Mouse (Mus musculus) MEL (cell line): ENCODE results near the gene Hsd17b12.

Experiments
- BHLHE40 ChIP-seq: IDR thresholded peaks from 2 replicates; pipeline ENCODE4 v1.6.1; 2012; ENCODE audit warnings: low read depth, mild to moderate bottlenecking, inconsistent platforms, low read length, improper control_type of control experiment, borderline replicate concordance
- CHD1 ChIP-seq: IDR thresholded peaks from 2 replicates; pipeline ENCODE4 v1.6.1; 2012; ENCODE audit warnings: low read depth, mild to moderate bottlenecking, inconsistent platforms, low read length, improper control_type of control experiment
- CTCF ChIP-seq, 3 experiments: IDR thresholded peaks in 2 of 3; conservative IDR thresholded peaks in 1 of 3; 2 replicates each; pipeline ENCODE4 v1.5.1; 2011 to 2012; ENCODE audit warnings: low read length in 3 of 3, low read depth in 2 of 3, mild to moderate bottlenecking in 2 of 3, improper control_type of control experiment in 1 of 3, inconsistent platforms in 1 of 3, mixed read lengths in 1 of 3, moderate library complexity in 1 of 3; ENCODE audit not compliant: control insufficient read depth in 1 of 3, insufficient read depth in 1 of 3, poor library complexity in 1 of 3, severe bottlenecking in 1 of 3
- EP300 ChIP-seq, 2 experiments: IDR thresholded peaks; 2 replicates each; pipeline ENCODE4 v1.6.1; 2011; ENCODE audit warnings: improper control_type of control experiment in 2 of 2, low read length in 2 of 2, low read depth in 1 of 2, mild to moderate bottlenecking in 1 of 2
- ETS1 ChIP-seq: IDR thresholded peaks from 2 replicates; pipeline ENCODE4 v1.6.1; 2012; ENCODE audit warnings: low read depth, mild to moderate bottlenecking, inconsistent platforms, low read length, improper control_type of control experiment, moderate library complexity
- GATA1 ChIP-seq: IDR thresholded peaks from 2 replicates; pipeline ENCODE4 v1.6.1; 2011; ENCODE audit warnings: low read depth, low read length, improper control_type of control experiment
- MAZ ChIP-seq: IDR thresholded peaks from 2 replicates; pipeline ENCODE4 v1.6.1; 2012; ENCODE audit warnings: low read depth, mild to moderate bottlenecking, inconsistent platforms, low read length, improper control_type of control experiment
- POLR2A ChIP-seq, 2 experiments: IDR thresholded peaks; 2 replicates each; pipeline ENCODE4 v1.6.1; 2011 to 2012; ENCODE audit warnings: low read length in 2 of 2, mild to moderate bottlenecking in 2 of 2, control low read depth in 1 of 2, improper control_type of control experiment in 1 of 2, low read depth in 1 of 2, moderate library complexity in 1 of 2; ENCODE audit not compliant: control insufficient read depth in 1 of 2, insufficient read depth in 1 of 2, poor library complexity in 1 of 2
- RAD21 ChIP-seq: IDR thresholded peaks from 2 replicates; pipeline ENCODE4 v1.6.1; 2011; ENCODE audit warnings: mild to moderate bottlenecking, low read depth, low read length, improper control_type of control experiment
- USF1 ChIP-seq: IDR thresholded peaks from 2 replicates; pipeline ENCODE4 v1.6.1; 2014; ENCODE audit warnings: low read depth, mild to moderate bottlenecking, inconsistent platforms, low read length, improper control_type of control experiment, moderate library complexity
- ZC3H11A ChIP-seq: IDR thresholded peaks from 2 replicates; pipeline ENCODE4 v1.6.1; 2012; ENCODE audit warnings: low read depth, mild to moderate bottlenecking, inconsistent platforms, low read length, improper control_type of control experiment
- ZKSCAN1 ChIP-seq: IDR thresholded peaks from 2 replicates; pipeline ENCODE4 v1.6.1; 2012; ENCODE audit warnings: low read depth, mild to moderate bottlenecking, inconsistent platforms, low read length, improper control_type of control experiment, moderate library complexity
- ZNF384 ChIP-seq: IDR thresholded peaks from 2 replicates; pipeline ENCODE4 v1.6.1; 2012; ENCODE audit warnings: low read depth, mild to moderate bottlenecking, inconsistent platforms, low read length, improper control_type of control experiment

- no peak for TF ChIP-seq USF1
- TF ChIP-seq GATA1 = no peak
- TF ChIP-seq MAZ = no peak
- TF ChIP-seq POLR2A (IDR thresholded peaks at IDR 0.05; ENCODE audit: control insufficient read depth in 1 of 2, insufficient read depth in 1 of 2, low read depth in 1 of 2, low read length in 2 of 2, poor library complexity in 1 of 2) = no peak
- TF ChIP-seq RAD21 = no peak
- no peak for TF ChIP-seq CTCF (IDR thresholded peaks at IDR 0.05 in 2 of 3, conservative IDR thresholded peaks at IDR 0.05 in 1 of 3; ENCODE audit: control insufficient read depth in 1 of 3, insufficient read depth in 1 of 3, low read depth in 2 of 3, low read length in 3 of 3, poor library complexity in 1 of 3, severe bottlenecking in 1 of 3)
- no peak for TF ChIP-seq ZNF384
- no peak for TF ChIP-seq CHD1
- no peak for TF ChIP-seq EP300 (IDR thresholded peaks at IDR 0.05; ENCODE audit: low read depth in 1 of 2, low read length in 2 of 2)
- no peak for TF ChIP-seq ETS1
- no peak for TF ChIP-seq BHLHE40
- TF ChIP-seq ZC3H11A = no peak
- TF ChIP-seq ZKSCAN1 = no peak
Observed at GRCm38 (mm10) chr2:94103758-94104157, 54.0 kb downstream of the Hsd17b12 start.
